Mouse (Mus musculus) adrenal gland, postnatal 14 days (tissue): Measurements from ENCODE around the gene Btbd35f3. TPM values are rescaled to one million over a fixed set of nuclear protein-coding genes. Genes with fewer than 3 reads are reported as not detected.
"Not testable (repeated sequence)": the region's sequence is repeated elsewhere in the genome, so short reads cannot be mapped to it uniquely, and the experiment has no call there.

Experiments
- DNase-seq: peaks from one replicate; pipeline ENCODE4 v3.0.0; 2021; ENCODE audit warnings: mixed read lengths
- long read RNA-seq, 2 experiments: library from polyadenylated mRNA; stranded (forward); transcript quantifications; one replicate each; pipeline ENCODE4 v2.0.0; 2021
- total RNA-seq: library from RNA; stranded (reverse); gene quantifications from 2 replicates; pipeline ENCODE4 v1.2.3, GENCODE M21; 2021

Gene Btbd35f3
- total RNA-seq = not detected in 2 replicates
- long read RNA-seq, experiment 1 = 0 reads
- long read RNA-seq, experiment 2 = 0 reads

GRCm38 (mm10) chrX:4037374-4037773, at the start of gene Btbd35f3:
Btbd35f3 (plus strand) TSS chrX:4037674.
- not testable (repeated sequence) for DNase-seq

Other genes with a start within 250 kb of the Btbd35f3 start
- gene Btbd35f16, start 80.7 kb upstream of the Btbd35f3 start, total RNA-seq = not detected in 2 replicates
- not detected in 2 replicates for gene Btbd35f28, start 158.9 kb downstream of the Btbd35f3 start, total RNA-seq